Mouse (Mus musculus): ENCODE results near the gene AI837181.

AI837181 gene

DNA sequence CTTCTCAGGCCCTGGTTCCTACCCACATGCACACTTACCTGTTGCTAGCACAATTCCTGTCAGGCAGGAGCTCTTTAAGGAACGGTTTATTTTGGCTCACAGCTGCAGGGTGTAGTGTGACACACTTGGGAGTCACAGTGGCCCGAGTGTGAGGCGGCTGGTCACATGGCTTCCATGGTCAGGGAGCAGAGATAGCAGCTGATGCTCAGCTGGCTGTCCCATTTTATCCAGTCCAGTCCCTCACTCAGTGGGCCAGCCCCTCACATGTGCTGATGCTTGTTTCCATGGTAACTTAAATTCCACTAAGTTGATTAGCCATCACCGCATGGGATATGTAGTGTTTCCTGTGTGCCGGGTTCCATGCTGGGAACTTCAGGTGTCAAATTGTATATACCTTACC is 13.0 kb upstream of the AI837181 start:
- in situ Hi-C loops (cut with MboI, MseI) = no loop called here

DNA sequence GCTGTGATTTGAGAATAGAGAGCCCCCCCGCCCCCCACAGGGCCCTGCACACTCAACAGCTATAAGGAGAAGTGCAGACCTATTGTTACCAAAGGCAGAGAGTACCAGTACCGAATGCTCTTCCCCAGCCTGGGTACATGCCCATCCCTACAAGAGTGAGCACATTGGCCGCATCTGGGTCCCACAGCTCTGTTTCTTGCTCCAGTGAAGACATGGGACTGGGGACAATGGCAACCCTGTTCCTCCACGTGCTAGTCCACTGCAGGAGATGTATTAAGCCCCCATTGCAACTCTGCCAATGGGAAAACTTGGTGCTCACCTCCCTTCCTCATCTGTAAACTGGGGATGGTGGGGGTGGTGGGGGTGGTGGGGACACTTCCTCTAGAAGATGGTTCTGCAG is 11.1 kb upstream of the AI837181 start:
- in situ Hi-C loops (cut with MboI, MseI) = no loop called here

DNA sequence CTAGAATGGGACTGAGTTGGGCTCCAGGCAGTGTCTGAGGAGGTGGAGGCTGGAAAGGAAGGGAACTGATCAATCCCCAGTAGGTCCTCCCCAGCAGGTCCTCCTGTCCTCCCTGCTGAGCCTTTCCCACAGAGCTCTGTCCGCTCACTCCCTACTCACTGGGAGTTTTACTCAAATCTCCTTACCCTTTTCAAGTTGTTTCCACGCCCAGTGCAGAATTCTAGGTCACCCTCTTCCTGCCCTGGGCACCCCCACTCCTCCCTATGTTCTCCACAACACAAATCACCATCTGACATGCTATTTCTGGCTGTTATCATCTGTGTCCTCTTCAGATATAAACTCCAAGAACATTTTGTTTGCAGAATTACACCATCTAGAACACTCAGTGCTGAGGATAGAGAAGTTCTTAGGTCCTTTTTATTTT is 10.4 kb upstream of the AI837181 start:
- in situ Hi-C loops (cut with MboI, MseI) = no loop called here

DNA sequence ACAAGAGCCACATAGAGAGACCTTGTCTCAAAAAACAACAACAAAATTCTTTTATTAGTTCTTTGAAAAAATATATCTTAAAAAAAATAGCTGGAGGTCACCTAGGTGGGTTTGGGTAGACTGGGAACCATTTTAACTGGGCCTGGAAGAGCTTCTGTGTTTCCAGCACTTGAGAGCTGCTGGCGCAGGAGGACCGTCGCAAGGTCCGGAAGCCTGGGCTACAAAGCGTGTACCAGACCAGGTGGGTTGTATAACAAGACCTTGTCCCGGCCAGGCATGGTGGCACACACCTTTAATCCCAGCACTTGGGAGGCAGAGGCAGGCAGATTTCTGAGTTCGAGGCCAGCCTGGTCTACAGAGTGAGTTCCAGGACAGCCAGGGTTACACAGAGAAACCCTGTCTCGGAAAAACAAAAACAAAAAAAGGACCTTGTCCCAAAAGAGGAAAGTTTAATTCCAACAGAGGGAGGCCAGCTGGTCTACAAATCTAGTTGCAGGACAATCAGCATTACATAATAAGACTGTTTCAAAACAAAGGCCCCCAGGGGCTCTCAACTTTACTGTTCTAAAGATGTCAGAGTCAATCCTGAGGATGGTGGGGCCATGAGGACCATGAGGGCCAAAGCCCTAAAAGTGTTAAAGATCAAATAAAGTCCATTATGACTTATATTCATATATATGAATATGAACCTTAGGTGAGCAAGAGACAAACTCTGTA is 6.0 kb upstream of the AI837181 start:
- in situ Hi-C loops (cut with MboI, MseI) = no loop called here

DNA sequence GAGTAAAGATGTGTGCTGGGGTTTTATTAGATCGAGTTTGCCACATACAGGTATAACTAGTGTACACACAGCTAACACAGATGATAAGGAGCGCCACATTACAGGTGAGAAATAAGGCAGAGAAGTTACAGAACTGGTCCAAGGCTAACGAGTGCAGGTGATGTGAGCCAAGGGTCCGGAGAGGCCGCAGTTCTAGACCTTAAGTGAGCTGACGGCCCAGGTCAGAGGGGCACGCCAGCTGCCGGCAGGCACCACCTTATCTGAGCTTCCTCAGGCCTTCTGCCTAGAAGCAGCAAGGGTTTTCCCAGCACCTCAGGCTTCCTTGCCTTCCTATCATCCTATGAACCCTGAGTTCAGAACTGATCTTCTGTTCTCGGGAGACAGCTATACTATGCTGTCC is 5.3 kb upstream of the AI837181 start:
- in situ Hi-C loops (cut with MboI, MseI) = no loop called here

DNA sequence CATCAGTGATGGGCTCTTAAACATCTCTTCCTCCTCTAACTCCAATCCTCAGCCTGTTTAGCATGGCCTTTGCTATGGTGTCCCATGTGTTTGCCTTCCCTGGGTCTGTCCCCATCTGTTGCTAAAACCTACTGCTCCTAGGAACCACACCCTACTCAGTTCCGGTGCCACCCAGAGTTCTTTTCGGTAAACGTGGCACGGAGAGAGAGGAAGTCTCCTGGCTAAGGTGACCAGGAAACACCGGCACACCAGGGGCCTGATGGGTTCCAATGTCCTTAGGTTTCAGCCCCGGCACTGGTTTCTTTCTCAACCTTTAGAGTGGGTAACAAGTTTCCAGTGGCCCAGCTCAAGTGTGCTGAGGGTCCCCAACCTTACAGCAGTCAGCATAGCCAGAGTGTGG is 4.4 kb upstream of the AI837181 start:
- in situ Hi-C loops (cut with MboI, MseI) = no loop called here

DNA sequence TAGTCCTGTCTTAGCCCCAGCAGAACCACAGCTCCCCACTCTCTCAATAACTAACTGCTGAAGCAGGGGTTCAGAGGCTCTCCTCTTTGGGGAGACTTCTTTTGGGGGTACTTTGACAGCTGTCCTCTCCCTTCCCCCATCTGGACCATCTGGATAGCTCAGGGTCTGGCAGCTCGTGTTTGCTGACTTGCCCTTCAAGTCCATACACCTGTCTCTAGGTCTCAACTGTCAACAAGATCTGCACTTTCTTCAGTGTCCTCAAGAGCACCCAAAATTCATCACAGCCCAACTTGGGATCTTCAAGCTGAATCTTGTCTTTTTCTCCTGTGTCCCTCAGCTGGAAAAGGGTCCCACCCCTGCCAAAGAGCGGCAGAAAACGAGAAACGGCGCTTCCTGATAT is 3.2 kb upstream of the AI837181 start:
- in situ Hi-C loops (cut with MboI, MseI) = no loop called here

DNA sequence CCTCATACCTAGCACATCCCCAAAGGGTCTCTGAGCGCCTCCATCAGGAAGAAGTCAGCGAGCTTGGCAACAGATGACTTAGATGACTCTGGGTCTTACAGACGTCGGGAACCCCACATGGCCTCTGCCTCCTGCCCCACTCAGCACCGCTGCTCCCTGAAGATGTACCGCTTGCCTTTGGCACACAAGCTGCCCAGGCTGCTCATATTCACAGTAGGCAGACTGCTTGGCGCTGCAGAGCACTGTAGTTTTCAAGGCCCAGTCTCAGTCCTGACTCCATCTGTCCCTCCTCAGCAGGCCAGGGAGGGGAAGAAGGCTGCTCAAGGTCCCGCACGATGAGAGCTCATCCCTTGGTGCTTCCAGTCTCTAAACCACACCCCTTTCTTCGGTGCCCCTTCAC is 2.7 kb upstream of the AI837181 start:
- in situ Hi-C loops (cut with MboI, MseI) = no loop called here

DNA sequence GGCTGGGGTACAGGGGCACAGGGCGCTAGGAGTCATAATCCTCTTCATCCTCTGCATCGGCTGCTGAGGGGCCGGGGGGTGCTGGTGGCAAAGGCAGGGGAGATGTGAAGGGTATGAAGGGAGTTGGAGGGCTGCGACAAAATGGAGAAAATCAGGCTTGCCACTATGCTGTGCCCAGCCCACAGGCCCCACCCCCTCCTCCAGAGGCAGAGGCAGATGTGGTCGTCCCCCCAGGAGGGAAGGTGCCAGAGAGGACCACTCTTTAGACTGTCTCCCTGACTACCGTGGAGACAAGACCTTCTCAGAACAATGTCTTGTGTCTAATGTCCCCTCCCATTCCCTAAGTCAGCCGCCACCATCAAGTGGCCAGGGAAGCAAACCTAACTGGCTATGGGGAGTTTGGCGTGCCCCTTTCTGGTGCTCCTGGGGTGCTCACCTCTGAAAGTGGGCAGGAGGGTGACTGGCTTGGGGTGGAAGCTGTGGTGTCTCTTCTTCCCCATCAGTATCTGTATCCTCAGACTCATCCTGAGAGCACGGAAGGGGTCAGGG is 2.0 kb upstream of the AI837181 start:
- in situ Hi-C loops (cut with MboI, MseI) = no loop called here

DNA sequence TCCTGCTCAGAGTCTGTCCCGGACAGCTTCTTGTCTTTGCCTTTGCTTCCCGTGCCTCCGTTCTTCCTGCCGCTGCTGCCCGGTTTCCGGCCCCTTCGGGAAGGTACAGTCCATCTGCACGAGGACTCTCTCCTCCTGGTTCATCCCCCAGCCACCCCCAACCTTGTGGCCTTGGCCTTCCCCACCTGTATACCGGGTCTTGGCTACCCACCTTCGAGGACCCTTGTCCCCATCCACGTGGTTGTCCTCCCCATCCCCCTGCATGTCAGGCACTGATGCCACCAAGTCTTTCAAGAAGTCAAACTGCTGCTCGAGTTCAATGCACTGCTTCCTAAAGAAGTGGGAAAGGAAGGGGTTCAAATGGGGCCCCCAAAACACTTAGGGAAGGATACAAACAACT is 1.4 kb upstream of the AI837181 start:
- in situ Hi-C loops (cut with MboI, MseI) = no loop called here

DNA sequence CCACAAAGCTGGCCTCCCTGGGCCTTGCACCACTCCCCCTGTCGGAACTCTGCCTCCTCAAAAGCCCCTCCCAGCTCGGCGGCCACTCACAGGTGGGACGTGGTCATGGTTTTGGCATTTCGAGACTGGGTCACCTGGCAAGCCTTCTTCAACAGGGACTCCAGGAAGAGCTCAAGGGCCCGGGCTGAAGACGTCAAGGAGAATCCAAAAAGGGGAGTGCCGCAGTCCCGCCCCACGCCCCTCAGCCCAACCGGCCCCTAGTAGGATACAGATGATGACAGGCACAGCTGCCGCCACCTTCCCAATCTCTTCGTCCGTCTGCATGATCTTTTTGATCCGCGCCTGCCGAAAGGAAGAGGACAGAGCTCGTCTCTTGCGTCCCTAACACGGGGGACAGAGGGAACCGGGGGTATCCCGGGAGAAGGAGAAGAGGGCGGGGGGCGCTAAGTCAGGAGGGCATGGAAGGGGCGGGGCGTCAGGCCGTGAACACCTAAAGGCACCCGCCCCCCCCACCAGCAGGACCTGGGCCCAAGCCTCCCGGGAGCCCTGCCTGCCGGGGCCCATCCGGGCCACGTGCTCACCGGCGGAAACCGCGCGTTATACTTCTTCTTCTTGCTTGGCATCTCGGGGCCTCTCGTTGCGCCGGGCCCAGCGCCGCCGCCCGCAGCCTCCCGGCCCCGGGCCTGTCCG is 707 bp upstream of the AI837181 start:
- in situ Hi-C loops (cut with MboI, MseI) = no loop called here

DNA sequence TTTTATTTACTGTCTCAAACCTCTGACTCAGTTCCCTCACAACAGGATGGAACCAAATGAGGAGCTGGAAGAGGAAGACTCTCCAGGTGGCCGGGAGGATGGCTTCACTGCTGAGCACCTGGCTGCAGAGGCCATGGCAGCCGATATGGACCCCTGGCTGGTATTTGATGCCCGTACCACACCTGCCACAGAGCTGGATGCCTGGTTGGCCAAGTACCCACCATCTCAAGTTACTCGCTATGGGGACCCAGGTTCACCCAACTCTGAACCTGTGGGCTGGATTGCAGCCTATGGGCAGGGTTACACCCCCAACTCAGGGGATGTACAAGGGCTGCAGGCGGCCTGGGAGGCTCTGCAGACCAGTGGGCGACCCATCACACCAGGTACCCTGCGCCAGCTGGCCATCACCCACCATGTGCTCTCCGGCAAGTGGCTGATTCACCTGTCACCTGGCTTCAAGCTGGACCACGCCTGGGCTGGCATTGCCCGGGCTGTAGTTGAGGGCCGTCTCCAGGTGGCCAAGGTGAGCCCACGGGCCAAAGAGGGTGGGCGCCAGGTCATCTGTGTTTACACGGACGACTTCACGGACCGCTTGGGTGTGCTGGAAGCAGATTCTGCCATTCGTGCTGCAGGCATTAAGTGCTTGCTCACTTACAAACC is 1.1 kb downstream of the AI837181 start:
- in situ Hi-C loops (cut with MboI, MseI) = loop anchor here in 1 of 2 experiments (25.0 kb wide), 1 partner anchor 1714 kb away; the partner anchor contains the start of gene 1810055G02Rik

DNA sequence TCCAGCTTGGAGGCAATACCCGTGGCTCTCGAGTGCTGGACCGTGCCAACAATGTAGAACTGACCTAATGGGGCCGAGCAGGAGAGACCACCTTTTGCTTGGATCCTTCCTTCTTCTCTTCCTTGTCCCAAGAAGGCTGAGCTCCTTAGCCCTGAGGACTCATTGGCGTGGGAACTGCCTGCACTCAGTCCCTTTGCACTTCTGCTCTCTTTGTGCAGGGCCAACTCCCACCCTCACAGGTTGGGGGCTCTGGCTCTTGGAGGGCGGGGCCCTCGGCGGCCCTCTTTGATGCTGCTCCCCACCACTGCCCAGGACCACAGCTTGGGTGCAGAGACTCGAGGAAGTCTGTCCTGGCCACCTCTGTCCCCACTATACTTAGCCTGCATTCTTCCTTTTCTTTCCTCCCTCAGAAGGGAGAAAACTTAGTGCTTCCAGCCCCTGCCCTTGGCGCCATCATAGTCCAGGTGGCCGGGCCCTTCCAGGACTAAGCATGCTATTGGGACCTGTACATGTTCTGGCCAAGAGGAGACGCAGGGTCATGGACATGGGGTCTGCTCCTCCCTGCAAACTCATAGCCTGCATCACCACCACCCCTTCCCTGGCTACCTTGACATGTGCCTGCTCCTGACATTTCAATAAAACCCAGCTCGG is 1.8 kb downstream of the AI837181 start:
- in situ Hi-C loops (cut with MboI, MseI) = loop anchor here in 1 of 2 experiments (25.0 kb wide), 1 partner anchor 1714 kb away; the partner anchor contains the start of gene 1810055G02Rik

DNA sequence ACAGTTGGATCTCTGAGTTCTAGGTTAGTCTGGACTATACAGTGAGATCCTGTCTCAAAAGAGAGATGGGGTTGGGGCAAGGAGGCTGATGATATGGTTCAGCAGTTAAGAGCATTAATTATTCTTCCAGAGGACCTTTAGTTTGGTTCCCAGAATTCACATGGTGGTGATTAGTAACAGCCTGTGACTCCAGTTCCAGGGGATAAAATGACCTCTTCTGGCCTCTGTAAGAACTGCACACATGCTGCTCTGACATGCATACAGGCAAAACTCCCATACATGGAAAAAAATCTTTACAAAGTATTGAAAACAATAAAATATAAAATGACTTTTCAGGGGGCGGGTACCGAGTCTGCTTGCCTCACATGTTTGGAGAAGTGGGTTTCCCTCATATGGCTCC is 3.1 kb downstream of the AI837181 start:
- in situ Hi-C loops (cut with MboI, MseI) = loop anchor here in 1 of 2 experiments (25.0 kb wide), 1 partner anchor 1716 kb away; the partner anchor contains the start of gene 1810055G02Rik

DNA sequence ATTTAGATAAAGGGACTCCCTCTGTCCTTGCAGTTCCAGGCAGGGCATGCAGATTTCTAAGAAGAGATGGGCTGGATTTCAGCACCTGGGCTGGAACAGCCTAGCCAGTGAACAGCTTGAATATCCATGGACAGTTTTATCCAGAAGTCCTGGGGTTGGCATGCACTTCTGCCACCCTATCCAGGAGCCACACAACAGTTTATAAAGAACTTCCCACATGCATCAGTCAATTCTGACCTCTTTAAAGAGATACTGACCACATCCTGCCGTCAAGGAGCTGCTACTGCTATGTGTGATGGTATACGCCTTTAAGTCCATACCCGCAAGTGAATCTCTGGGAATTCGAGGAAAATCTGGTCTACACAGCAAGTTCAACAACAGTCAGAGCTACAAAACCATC is 4.3 kb downstream of the AI837181 start:
- in situ Hi-C loops (cut with MboI, MseI) = loop anchor here in 1 of 2 experiments (25.0 kb wide), 1 partner anchor 1717 kb away; the partner anchor contains the start of gene 1810055G02Rik

DNA sequence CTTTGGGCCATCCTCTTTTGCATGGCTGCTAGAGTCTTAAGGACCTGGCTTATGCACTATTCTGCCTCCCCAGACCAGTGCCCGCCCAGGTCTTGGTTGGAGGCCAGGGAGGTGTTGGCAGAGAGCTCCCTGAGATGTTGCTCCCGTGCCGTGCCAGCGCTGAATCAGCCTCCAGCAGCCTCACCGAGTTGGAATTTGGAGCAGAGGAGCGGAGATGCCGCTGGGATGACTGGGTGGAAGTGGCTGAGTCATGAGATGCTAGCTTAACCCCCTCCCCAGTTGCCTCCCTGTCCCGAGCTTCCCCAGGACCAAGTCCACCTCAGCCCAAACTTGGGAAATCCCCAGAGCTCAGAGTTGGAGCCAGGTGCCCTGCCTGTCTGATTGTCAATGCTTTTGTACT is 4.9 kb downstream of the AI837181 start:
- in situ Hi-C loops (cut with MboI, MseI) = loop anchor here in 1 of 2 experiments (25.0 kb wide), 1 partner anchor 1718 kb away; the partner anchor contains the start of gene 1810055G02Rik

DNA sequence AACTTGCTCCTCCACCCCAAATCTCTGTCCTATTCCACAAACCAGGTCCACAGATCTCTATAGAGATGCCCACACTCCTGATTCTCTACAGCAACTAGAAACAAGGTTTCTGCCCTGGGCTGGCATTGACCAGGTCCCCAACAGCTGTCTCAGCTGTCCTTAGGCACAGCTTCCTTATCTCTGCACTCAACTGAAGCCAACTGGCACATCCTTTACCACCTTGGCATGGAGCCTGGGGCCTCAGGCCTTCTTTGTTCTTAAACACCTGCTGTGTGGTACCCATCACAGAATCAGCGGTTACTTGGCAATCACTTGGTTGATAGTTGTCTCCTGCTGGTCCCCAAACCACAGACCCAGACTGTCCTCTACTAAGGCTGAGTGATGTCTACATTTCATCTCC is 5.5 kb downstream of the AI837181 start:
- in situ Hi-C loops (cut with MboI, MseI) = loop anchor here in 1 of 2 experiments (25.0 kb wide), 1 partner anchor 1718 kb away; the partner anchor contains the start of gene 1810055G02Rik

DNA sequence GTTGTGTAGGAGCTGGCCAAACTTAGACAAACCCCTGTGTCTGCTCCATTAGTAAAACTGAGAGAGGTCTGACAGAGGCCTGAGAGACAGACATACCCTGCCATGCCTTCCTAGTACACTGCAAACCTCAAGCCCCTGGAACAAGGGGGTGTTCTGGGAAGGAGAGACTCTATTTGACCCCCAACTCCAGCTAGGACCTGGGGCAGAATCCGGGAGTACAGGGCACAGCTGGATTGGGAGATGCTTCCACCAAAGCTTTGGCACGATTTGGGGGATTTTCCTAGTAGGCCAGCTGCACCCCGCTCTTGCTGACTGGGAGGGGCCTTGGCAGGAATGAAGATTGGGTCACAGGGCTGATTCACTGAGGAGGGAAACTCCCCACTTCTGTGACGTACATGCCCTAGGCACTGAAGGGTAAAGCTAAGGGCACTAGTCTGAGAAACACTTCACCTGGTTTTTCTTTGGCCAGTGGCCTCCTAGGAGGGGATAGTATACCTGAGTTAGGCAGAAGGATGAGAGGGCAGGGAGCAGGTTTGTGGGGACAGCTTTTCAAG is 7.0 kb downstream of the AI837181 start:
- in situ Hi-C loops (cut with MboI, MseI) = loop anchor here in 1 of 2 experiments (25.0 kb wide), 1 partner anchor 1720 kb away; the partner anchor contains the start of gene 1810055G02Rik

DNA sequence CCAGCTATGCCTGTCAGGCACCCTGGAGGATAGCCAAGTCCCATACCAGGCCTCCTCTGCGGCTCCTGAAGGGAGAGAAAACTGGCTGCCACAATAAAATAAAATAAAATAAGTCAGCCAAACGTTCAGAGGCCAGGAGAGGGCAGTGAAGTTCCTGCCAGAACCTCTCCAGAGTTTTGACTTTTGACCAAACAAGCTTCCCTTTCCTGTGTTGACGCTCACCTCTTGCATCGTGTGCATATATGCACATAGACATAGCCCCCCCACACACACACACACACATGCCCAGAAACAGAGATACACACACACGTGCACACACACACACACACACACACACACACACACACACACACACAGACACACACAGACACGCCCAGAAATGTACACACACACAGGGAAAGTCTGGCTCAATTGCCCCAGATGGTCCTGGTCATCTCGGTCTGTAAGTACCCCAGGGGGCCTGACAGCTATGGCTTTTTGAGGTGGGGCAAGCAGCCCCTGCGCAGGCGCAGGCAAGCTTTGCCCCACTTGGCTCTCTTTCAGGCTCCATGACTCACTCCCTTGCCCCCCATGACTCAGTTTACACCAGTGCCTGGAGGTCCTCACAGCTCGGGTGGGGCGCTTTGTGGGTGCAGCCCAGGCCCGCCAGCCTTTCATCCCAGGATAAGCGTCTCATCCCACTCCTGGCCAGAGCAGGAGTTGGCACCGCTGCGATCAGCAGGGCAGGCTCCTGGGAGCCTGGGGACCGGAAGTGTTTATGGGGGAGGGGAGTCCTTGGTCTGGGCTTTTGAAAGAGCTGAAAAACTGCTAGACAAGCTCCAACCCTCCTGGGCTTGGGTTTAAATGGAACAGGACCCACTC is 8.3 kb downstream of the AI837181 start:
- in situ Hi-C loops (cut with MboI, MseI) = loop anchor here in 1 of 2 experiments (25.0 kb wide), 1 partner anchor 1721 kb away; the partner anchor contains the start of gene 1810055G02Rik

DNA sequence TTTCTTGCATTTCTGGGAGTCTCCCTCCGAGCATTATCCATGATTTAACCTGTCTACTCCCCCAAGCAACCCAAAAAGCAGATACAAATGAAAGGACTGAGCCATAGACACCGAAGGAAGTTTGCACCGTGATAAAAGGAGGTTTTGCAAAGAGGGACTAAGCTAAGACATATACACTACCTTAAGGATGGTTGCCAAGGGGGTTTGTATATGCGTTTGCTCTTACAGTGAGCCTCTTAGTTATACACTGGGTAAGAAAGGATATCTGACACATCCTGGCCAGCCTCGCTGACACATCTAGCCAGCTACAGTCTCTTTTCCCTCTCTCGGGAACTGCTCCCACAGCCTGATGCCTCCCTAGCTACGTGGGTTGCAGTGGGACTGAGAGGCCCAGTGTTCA is 9.0 kb downstream of the AI837181 start:
- in situ Hi-C loops (cut with MboI, MseI) = loop anchor here in 1 of 2 experiments (25.0 kb wide), 1 partner anchor 1722 kb away; the partner anchor contains the start of gene 1810055G02Rik

Measured in T-helper 17 cell (primary cell).